Mouse (Mus musculus) kidney, adult 2 months (tissue): ENCODE results near the gene Slc37a1.

ENCODE experiments used
- CTCF ChIP-seq: fragments of 200-500 bp; conservative IDR thresholded peaks from 2 replicates; pipeline ENCODE4 v1.5.1; 2011; ENCODE audit warnings: low read depth, mild to moderate bottlenecking, control low read depth, low read length, moderate library complexity, mixed read lengths; ENCODE audit not compliant: insufficient read depth, insufficient read length
- POLR2A ChIP-seq: fragments of 200-500 bp; IDR thresholded peaks from one replicate; pipeline ENCODE4 v1.6.1; 2011; ENCODE audit warnings: low read depth, low read length, control low read depth

DNA sequence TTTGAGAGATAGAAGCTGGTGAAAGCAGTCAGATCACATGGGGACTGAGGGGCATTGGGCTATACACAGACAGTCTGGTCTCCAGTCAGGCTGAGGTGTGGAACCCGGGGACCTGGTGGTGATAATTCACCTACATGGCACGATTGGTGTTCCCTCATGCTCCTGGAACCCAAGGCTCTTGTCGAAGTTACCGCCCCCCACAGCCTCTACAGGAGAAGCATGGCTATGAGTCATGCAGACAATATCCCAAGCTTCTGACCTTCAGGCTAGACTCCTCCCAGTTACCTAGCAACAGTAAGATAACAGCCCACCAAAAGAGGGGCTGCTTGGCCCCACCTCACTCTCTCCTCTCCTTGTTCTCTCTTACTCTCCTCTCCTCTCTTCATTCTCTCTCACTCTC is 16.3 kb upstream of the Slc37a1 start:
- TF ChIP-seq POLR2A: no peak
- TF ChIP-seq CTCF: no peak
